Mouse (Mus musculus) left cerebral cortex, postnatal 10 days (tissue): ENCODE measurements around the gene Dync1li2. TPM values are rescaled to one million over a fixed set of nuclear protein-coding genes. Genes with fewer than 3 reads are reported as not detected.

Experiments used
- DNase-seq, 2 experiments: peaks; one replicate each; pipeline ENCODE4 v3.0.0; 2021 to 2022; ENCODE audit warnings: low spot score in 2 of 2, mixed read lengths in 1 of 2; ENCODE audit errors: extremely low spot score in 1 of 2
- intact Hi-C: fragments of 180-260 bp; cut with DNase I; formaldehyde crosslinking; loops from one replicate; pipeline ENCODE4 v1.15.1; 2025
- total RNA-seq, 2 experiments: library from RNA; stranded (reverse); gene quantifications; 2 replicates each; pipeline ENCODE4 v1.2.3; 2021

Gene Dync1li2
- total RNA-seq, 2 experiments from 2014 or later, result 204 to 207 TPM

GRCm38 (mm10) chr8:104393139-104393538, 49.7 kb downstream of the Dync1li2 start:
- DNase-seq, result no peak
- intact Hi-C loops, result no loop called here

GRCm38 (mm10) chr8:104390245-104390644, 52.6 kb downstream of the Dync1li2 start:
- DNase-seq, result no peak
- intact Hi-C loops, result no loop called here

GRCm38 (mm10) chr8:104387980-104388379, 54.9 kb downstream of the Dync1li2 start:
- DNase-seq, result no peak
- intact Hi-C loops, result no loop called here

- intact Hi-C loops, result no loop called here
Measured at GRCm38 (mm10) chr8:104387501-104387900, 55.3 kb downstream of the Dync1li2 start.

GRCm38 (mm10) chr8:104386693-104387092, 56.2 kb downstream of the Dync1li2 start:
- DNase-seq, result no peak
- intact Hi-C loops, result no loop called here

More at GRCm38 (mm10) chr8:104387501-104387900, 55.3 kb downstream of the Dync1li2 start:
- no peak for DNase-seq

- no peak for DNase-seq
Measured at GRCm38 (mm10) chr8:104383977-104384376, 58.9 kb downstream of the Dync1li2 start.

GRCm38 (mm10) chr8:104383296-104383695, 59.6 kb downstream of the Dync1li2 start:
- DNase-seq, result no peak
- intact Hi-C loops, result no loop called here

More at GRCm38 (mm10) chr8:104383977-104384376, 58.9 kb downstream of the Dync1li2 start:
- intact Hi-C loops, result no loop called here

- intact Hi-C loops, result no loop called here
Measured at GRCm38 (mm10) chr8:104380961-104381411, 61.9 kb downstream of the Dync1li2 start.

GRCm38 (mm10) chr8:104380269-104380668, 62.6 kb downstream of the Dync1li2 start:
- DNase-seq, result no peak
- intact Hi-C loops, result no loop called here

More at GRCm38 (mm10) chr8:104380961-104381411, 61.9 kb downstream of the Dync1li2 start:
- no peak for DNase-seq

GRCm38 (mm10) chr8:104379301-104379836, 63.5 kb downstream of the Dync1li2 start:
- intact Hi-C loops, result no loop called here
- no peak for DNase-seq

GRCm38 (mm10) chr8:104376669-104377068, 66.2 kb downstream of the Dync1li2 start:
- DNase-seq, result no peak
- intact Hi-C loops, result no loop called here

- intact Hi-C loops, result no loop called here
- no peak for DNase-seq
Measured at GRCm38 (mm10) chr8:104375959-104376358, 66.9 kb downstream of the Dync1li2 start.

GRCm38 (mm10) chr8:104374864-104375846, 67.7 kb downstream of the Dync1li2 start:
- intact Hi-C loops, result no loop called here
- DNase-seq, result no peak

- intact Hi-C loops, result no loop called here
Measured at GRCm38 (mm10) chr8:104374269-104374668, 68.6 kb downstream of the Dync1li2 start.

GRCm38 (mm10) chr8:104373779-104374178, 69.1 kb downstream of the Dync1li2 start:
- intact Hi-C loops, result no loop called here
- no peak for DNase-seq

More at GRCm38 (mm10) chr8:104374269-104374668, 68.6 kb downstream of the Dync1li2 start:
- DNase-seq, result no peak

GRCm38 (mm10) chr8:104371121-104371520, 71.7 kb downstream of the Dync1li2 start:
- intact Hi-C loops, result no loop called here
- no peak for DNase-seq

- intact Hi-C loops, result no loop called here
- DNase-seq, result no peak
Measured at GRCm38 (mm10) chr8:104370071-104370470, 72.8 kb downstream of the Dync1li2 start.

- no peak for DNase-seq
- intact Hi-C loops, result no loop called here
Measured at GRCm38 (mm10) chr8:104369591-104369990, 73.3 kb downstream of the Dync1li2 start.
